Mouse (Mus musculus) stomach, postnatal 0 days (tissue): ENCODE measurements around the gene Glrx3.

Experiments used
- CTCF ChIP-seq: IDR thresholded peaks from 2 replicates; pipeline ENCODE4 v1.5.1; 2016; ENCODE audit warnings: antibody characterized with exemption, low read depth, mild to moderate bottlenecking, moderate library complexity
- EP300 ChIP-seq: optimal IDR thresholded peaks from 2 replicates; pipeline ENCODE3; 2016; ENCODE audit warnings: antibody characterized with exemption

DNA sequence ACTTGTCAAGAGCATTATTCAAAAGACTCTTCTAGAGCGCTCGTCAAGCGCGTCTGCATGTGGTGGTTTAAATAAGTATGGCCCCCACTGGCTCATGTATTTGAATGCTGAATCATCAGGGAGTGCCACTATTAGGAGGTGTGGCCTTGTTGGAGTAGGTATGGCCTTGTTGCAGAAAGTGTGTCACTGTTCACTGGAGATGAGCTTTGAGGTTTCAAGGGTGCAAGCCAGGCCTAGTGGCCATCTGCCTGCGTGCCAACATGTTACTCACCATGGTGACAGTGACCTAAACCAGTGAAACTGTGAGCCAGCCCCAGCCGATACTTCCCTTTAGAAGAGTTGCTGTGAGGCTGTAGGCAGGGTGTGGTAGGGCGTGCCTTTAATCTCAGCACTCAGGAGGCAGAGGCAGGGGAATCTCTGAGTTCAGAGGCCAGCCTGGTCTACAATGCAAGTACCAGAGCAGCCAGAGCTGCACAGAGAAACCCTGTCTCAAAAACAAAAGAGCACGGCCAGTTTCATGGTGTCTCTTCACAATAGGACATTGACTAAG lies 40.0 kb upstream of the Glrx3 start:
- no peak for TF ChIP-seq EP300
- TF ChIP-seq CTCF: no peak
